Mouse (Mus musculus) intestine, embryonic 14.5 days (tissue): ENCODE measurements around the gene Casp8. TPM values are rescaled to one million over a fixed set of nuclear protein-coding genes. Genes with fewer than 3 reads are reported as not detected.
"Not testable (repeated sequence)": the region's sequence is repeated elsewhere in the genome, so short reads cannot be mapped to it uniquely, and the experiment has no call there.

Experiments used
- ATAC-seq: fragments of 200-750 bp; cut with Nextera tagmentation; replicated peaks from 2 replicates; pipeline ENCODE4 v1.8.0; 2017; ENCODE audit warnings: low read depth, moderate number of reproducible peaks, moderate TSS enrichment, moderate library complexity; ENCODE audit not compliant: low FRiP score, low TSS enrichment
- DNase-seq: peaks from one replicate; pipeline ENCODE4 v3.0.0-alpha.2; 2018; ENCODE audit warnings: low spot score
- H3K27ac ChIP-seq: fragments of 300-500 bp; sonication (generic); 2 replicates; pipeline ENCODE4 v1.5.1; 2014; ENCODE audit warnings: low read depth, mild to moderate bottlenecking, control low read depth
- H3K27me3 ChIP-seq: fragments of 300-500 bp; sonication (generic); replicated peaks from 2 replicates; pipeline ENCODE4 v1.6.1; 2014; ENCODE audit warnings: low read length, control low read depth; ENCODE audit not compliant: control insufficient read depth, insufficient read depth
- H3K36me3 ChIP-seq: fragments of 300-500 bp; sonication (generic); 2 replicates; pipeline ENCODE4 v1.6.1; 2014; ENCODE audit warnings: low read length, control low read depth; ENCODE audit not compliant: control insufficient read depth, insufficient read depth
- H3K4me1 ChIP-seq: fragments of 300-500 bp; sonication (generic); replicated peaks from 2 replicates; pipeline ENCODE4 v1.6.1; 2014; ENCODE audit warnings: low read length, control low read depth, mixed read lengths; ENCODE audit not compliant: control insufficient read depth, insufficient read depth
- H3K4me2 ChIP-seq: fragments of 300-500 bp; sonication (generic); 2 replicates; pipeline ENCODE4 v1.6.1; 2014; ENCODE audit warnings: low read length
- H3K4me3 ChIP-seq: fragments of 300-500 bp; sonication (generic); 2 replicates; pipeline ENCODE4 v1.5.1; 2014; ENCODE audit warnings: low read depth, low read length, control low read depth, mixed read lengths
- H3K9ac ChIP-seq: fragments of 300-500 bp; sonication (generic); 2 replicates; pipeline ENCODE4 v1.6.1; 2014; ENCODE audit warnings: mild to moderate bottlenecking, low read length
- H3K9me3 ChIP-seq: fragments of 300-500 bp; sonication (generic); 2 replicates; pipeline ENCODE4 v1.6.1; 2016; ENCODE audit warnings: low read length, control low read depth; ENCODE audit not compliant: control insufficient read depth
- WGBS: fragments of 180-500 bp; shearing (Covaris S2); extraction: QIAGEN DNeasy Blood & Tissue Kit; methylation state at CpG from one replicate; pipeline ENCODE4 v1.1.7; 2014; 5-methylcytosine and 5-hydroxymethylcytosine counted together
- polyA plus RNA-seq: library from polyadenylated mRNA; unstranded; fragments of >200 nt; fragmentation: Nextera tagmentation; extraction: Ambion mirVana; gene quantifications from 2 replicates; pipeline ENCODE4 v1.2.1, GENCODE M21; 2014

Gene Casp8
- polyA plus RNA-seq, 1 experiment from 2014 or later: 42.8 TPM

GRCm38 (mm10) chr1:58891481-58892170, 96.5 kb downstream of the Casp8 start:
- ATAC-seq, H3K4me2 ChIP-seq, H3K9ac ChIP-seq, H3K27ac ChIP-seq, H3K27me3 ChIP-seq, DNase-seq, H3K4me3 ChIP-seq, H3K9me3 ChIP-seq, H3K4me1 ChIP-seq, H3K36me3 ChIP-seq: not testable (repeated sequence)
- WGBS: 78% methylated on average over 2 of the region's 2 CpGs

- not testable (repeated sequence) for H3K4me3 ChIP-seq, H3K4me2 ChIP-seq, H3K9me3 ChIP-seq, H3K9ac ChIP-seq, H3K4me1 ChIP-seq, DNase-seq, ATAC-seq, H3K27me3 ChIP-seq, H3K36me3 ChIP-seq, H3K27ac ChIP-seq
- WGBS: 81% methylated on average over 8 of the region's 8 CpGs
Measured at GRCm38 (mm10) chr1:58892386-58892785, 97.2 kb downstream of the Casp8 start.

Other genes starting within 250 kb of the Casp8 start
- gene Fam126b, start 209.1 kb upstream of the Casp8 start, polyA plus RNA-seq: 9.1 and 9.2 TPM in 2 replicates
- gene Ndufb3, start 209.0 kb upstream of the Casp8 start, polyA plus RNA-seq: 175 and 192 TPM in 2 replicates
- gene Als2cr12, start 99.4 kb upstream of the Casp8 start, polyA plus RNA-seq: 0.13 TPM in 1 of 2 replicates, not detected in the other
- 26.1 and 27.1 TPM in 2 replicates for gene Cflar, start 83.9 kb upstream of the Casp8 start, polyA plus RNA-seq
- 12.0 and 13.9 TPM in 2 replicates for gene Trak2, start 178.1 kb downstream of the Casp8 start, polyA plus RNA-seq
- 26.4 and 29.2 TPM in 2 replicates for gene Stradb, start 178.1 kb downstream of the Casp8 start, polyA plus RNA-seq